Mouse (Mus musculus): ENCODE measurements around the gene Batf3. TPM values are rescaled to one million over a fixed set of nuclear protein-coding genes. Genes with fewer than 3 reads are reported as not detected.
"Not testable (repeated sequence)": the region's sequence is repeated elsewhere in the genome, so short reads cannot be mapped to it uniquely, and the experiment has no call there.

Batf3 gene
- polyA plus RNA-seq, 1 experiment from 2014 or later = 3.7 TPM

GRCm38 (mm10) chr1:191122744-191123143 lies 25.1 kb downstream of the Batf3 start:
- peaks cover 16% of the 10 kb centered on the region for H3K4me1 ChIP-seq
- no peak for DNase-seq (ENCODE audit: low spot score)
- no peak overlapping the region for H3K4me3 ChIP-seq
- peaks cover 25% of the 10 kb centered on the region for H3K27me3 ChIP-seq (ENCODE audit: low read depth, poor library complexity, severe bottlenecking)
- H3K9me3 ChIP-seq (replicated peaks) = no peaks in the 10 kb centered on the region
- WGBS = 85% methylated on average over 3 of the region's 3 CpGs
- no peaks in the 10 kb centered on the region for H3K36me3 ChIP-seq
- no peak overlapping the region for H3K27ac ChIP-seq (replicated peaks)

GRCm38 (mm10) chr1:191123696-191124095 lies 26.0 kb downstream of the Batf3 start:
- no peak overlapping the region for H3K4me3 ChIP-seq
- H3K27me3 ChIP-seq (ENCODE audit: low read depth, poor library complexity, severe bottlenecking) = peaks cover 25% of the 10 kb centered on the region
- peaks cover 16% of the 10 kb centered on the region for H3K4me1 ChIP-seq
- no peaks in the 10 kb centered on the region for H3K36me3 ChIP-seq
- DNase-seq (ENCODE audit: low spot score) = no peak
- no peaks in the 10 kb centered on the region for H3K9me3 ChIP-seq (replicated peaks)
- no peak overlapping the region for H3K27ac ChIP-seq (replicated peaks)
- WGBS = 82% methylated on average over 2 of the region's 2 CpGs

GRCm38 (mm10) chr1:191124288-191124687 lies 26.6 kb downstream of the Batf3 start:
- Histone ChIP-seq H3K4me3 (no peak overlapping the region), H3K36me3 (no peaks in the 10 kb centered on the region), H3K4me1 (peaks cover 16% of the 10 kb centered on the region), H3K27ac (replicated peaks) (no peak overlapping the region), H3K9me3 (replicated peaks) (peaks cover 2% of the 10 kb centered on the region), H3K27me3 (ENCODE audit: low read depth, poor library complexity, severe bottlenecking) (peaks cover 25% of the 10 kb centered on the region)
- no peak for DNase-seq (ENCODE audit: low spot score)
- 69% methylated on average over 4 of the region's 4 CpGs for WGBS

- H3K4me1 ChIP-seq = peaks cover 16% of the 10 kb centered on the region
- peak overlapping the region; percentile 47 for H3K4me3 ChIP-seq
- H3K36me3 ChIP-seq = no peaks in the 10 kb centered on the region
- H3K27me3 ChIP-seq (ENCODE audit: low read depth, poor library complexity, severe bottlenecking) = peaks cover 25% of the 10 kb centered on the region
- DNase-seq (ENCODE audit: low spot score) = peak; percentile 78
- peak overlapping the region; percentile 24; the same call in 1 of the 2 replicates for H3K27ac ChIP-seq (replicated peaks)
- WGBS = 19% methylated on average over 38 of the region's 38 CpGs
- peaks cover 13% of the 10 kb centered on the region for H3K9me3 ChIP-seq (replicated peaks)
Measured at GRCm38 (mm10) chr1:191125811-191126638, 28.4 kb downstream of the Batf3 start.

- no peak for DNase-seq (ENCODE audit: low spot score)
- 89% methylated on average over 2 of the region's 2 CpGs for WGBS
Measured at GRCm38 (mm10) chr1:191131692-191132091, 34.0 kb downstream of the Batf3 start.

GRCm38 (mm10) chr1:191132240-191132639 lies 34.6 kb downstream of the Batf3 start:
- H3K9me3 ChIP-seq (replicated peaks) = peaks cover 13% of the 10 kb centered on the region

More at GRCm38 (mm10) chr1:191131692-191132091, 34.0 kb downstream of the Batf3 start:
- peaks cover 13% of the 10 kb centered on the region for H3K9me3 ChIP-seq (replicated peaks)
- H3K4me1 ChIP-seq = peaks cover 10% of the 10 kb centered on the region; the same call in 1 of the 2 replicates
- no peaks in the 10 kb centered on the region for H3K27me3 ChIP-seq (ENCODE audit: low read depth, poor library complexity, severe bottlenecking)
- H3K27ac ChIP-seq (replicated peaks) = no peak overlapping the region
- H3K4me3 ChIP-seq = no peak overlapping the region
- H3K36me3 ChIP-seq = no peaks in the 10 kb centered on the region

GRCm38 (mm10) chr1:191132934-191133333 lies 35.3 kb downstream of the Batf3 start:
- no peaks in the 10 kb centered on the region for H3K27me3 ChIP-seq (ENCODE audit: low read depth, poor library complexity, severe bottlenecking)
- no peak for DNase-seq (ENCODE audit: low spot score)
- 70% methylated on average over 5 of the region's 5 CpGs for WGBS
- H3K4me1 ChIP-seq = peaks cover 10% of the 10 kb centered on the region; the same call in 1 of the 2 replicates
- no peaks in the 10 kb centered on the region for H3K36me3 ChIP-seq
- H3K27ac ChIP-seq (replicated peaks) = 0 out of 2 replicates have a peak overlapping the region, but pooled peaks have one; percentile 46
- H3K9me3 ChIP-seq (replicated peaks) = peaks cover 13% of the 10 kb centered on the region
- H3K4me3 ChIP-seq = no peak overlapping the region

More at GRCm38 (mm10) chr1:191132240-191132639, 34.6 kb downstream of the Batf3 start:
- H3K27me3 ChIP-seq (ENCODE audit: low read depth, poor library complexity, severe bottlenecking) = no peaks in the 10 kb centered on the region
- no peaks in the 10 kb centered on the region for H3K36me3 ChIP-seq
- WGBS = 70% methylated on average over 5 of the region's 5 CpGs
- no peak for DNase-seq (ENCODE audit: low spot score)
- H3K4me1 ChIP-seq = peaks cover 10% of the 10 kb centered on the region; the same call in 1 of the 2 replicates
- H3K27ac ChIP-seq (replicated peaks) = no peak overlapping the region
- no peak overlapping the region for H3K4me3 ChIP-seq

- Histone ChIP-seq H3K9me3 (replicated peaks) (no peaks in the 10 kb centered on the region), H3K36me3 (no peaks in the 10 kb centered on the region), H3K27me3 (ENCODE audit: low read depth, poor library complexity, severe bottlenecking) (no peaks in the 10 kb centered on the region), H3K4me3 (no peak overlapping the region), H3K27ac (replicated peaks) (no peak overlapping the region), H3K4me1 (peaks cover 10% of the 10 kb centered on the region; the same call in 1 of the 2 replicates)
- 57% methylated on average over 4 of the region's 4 CpGs for WGBS
- no peak for DNase-seq (ENCODE audit: low spot score)
Measured at GRCm38 (mm10) chr1:191135406-191135805, 37.8 kb downstream of the Batf3 start.

- Histone ChIP-seq H3K27ac (replicated peaks) (no peak overlapping the region), H3K4me1 (no peaks in the 10 kb centered on the region), H3K27me3 (ENCODE audit: low read depth, poor library complexity, severe bottlenecking) (no peaks in the 10 kb centered on the region), H3K36me3 (no peaks in the 10 kb centered on the region), H3K4me3 (no peak overlapping the region), H3K9me3 (replicated peaks) (no peaks in the 10 kb centered on the region; the same call in 1 of the 2 replicates)
- WGBS = 87% methylated on average over 4 of the region's 4 CpGs
- no peak for DNase-seq (ENCODE audit: low spot score)
Measured at GRCm38 (mm10) chr1:191138436-191138835, 40.8 kb downstream of the Batf3 start.

GRCm38 (mm10) chr1:191138874-191139495 lies 41.3 kb downstream of the Batf3 start:
- Histone ChIP-seq H3K36me3 (no peaks in the 10 kb centered on the region), H3K4me1 (no peaks in the 10 kb centered on the region), H3K27me3 (ENCODE audit: low read depth, poor library complexity, severe bottlenecking) (no peaks in the 10 kb centered on the region), H3K9me3 (replicated peaks) (no peaks in the 10 kb centered on the region; the same call in 1 of the 2 replicates), H3K27ac (replicated peaks) (no peak overlapping the region), H3K4me3 (no peak overlapping the region)
- WGBS = 74% methylated on average over 7 of the region's 7 CpGs
- DNase-seq (ENCODE audit: low spot score) = no peak

- Histone ChIP-seq H3K27ac (replicated peaks) (no peak overlapping the region), H3K4me1 (no peaks in the 10 kb centered on the region), H3K4me3 (no peak overlapping the region), H3K9me3 (replicated peaks) (no peaks in the 10 kb centered on the region; the same call in 1 of the 2 replicates), H3K36me3 (no peaks in the 10 kb centered on the region), H3K27me3 (ENCODE audit: low read depth, poor library complexity, severe bottlenecking) (no peaks in the 10 kb centered on the region)
- WGBS = 86% methylated on average over 8 of the region's 8 CpGs
- no peak for DNase-seq (ENCODE audit: low spot score)
Measured at GRCm38 (mm10) chr1:191140983-191141382, 43.3 kb downstream of the Batf3 start.

GRCm38 (mm10) chr1:191149489-191149888 lies 51.8 kb downstream of the Batf3 start:
- H3K4me1 ChIP-seq; H3K4me3 ChIP-seq; DNase-seq (ENCODE audit: low spot score); H3K9me3 ChIP-seq (replicated peaks); H3K27ac ChIP-seq (replicated peaks); H3K27me3 ChIP-seq (ENCODE audit: low read depth, poor library complexity, severe bottlenecking); H3K36me3 ChIP-seq: not testable (repeated sequence)
- WGBS = 88% methylated on average over 5 of the region's 5 CpGs
